Mouse (Mus musculus) E14TG2a.4 (cell line): ENCODE results near the gene Blmh.

Experiments used
- CTCF ChIP-seq: conservative IDR thresholded peaks from 2 replicates; pipeline ENCODE4 v1.5.1; 2014; ENCODE audit warnings: low read length
- NANOG ChIP-seq: IDR thresholded peaks from 2 replicates; pipeline ENCODE4 v1.6.1; 2014; ENCODE audit warnings: borderline replicate concordance, low read length, mixed read lengths
- POU5F1 ChIP-seq: IDR thresholded peaks from 2 replicates; pipeline ENCODE4 v1.6.1; 2014; ENCODE audit warnings: low read length, borderline replicate concordance

- TF ChIP-seq CTCF = no peak
- no peak for TF ChIP-seq POU5F1
- no peak for TF ChIP-seq NANOG
Measured at GRCm38 (mm10) chr11:77009069-77010025, 84.7 kb downstream of the Blmh start.
